Mouse (Mus musculus) thymus, postnatal 4 days (tissue): ENCODE data around the gene Rhag.

Experiments used
- DNase-seq: peaks from one replicate; pipeline ENCODE4 v3.0.0; 2021

Rhag gene

DNA sequence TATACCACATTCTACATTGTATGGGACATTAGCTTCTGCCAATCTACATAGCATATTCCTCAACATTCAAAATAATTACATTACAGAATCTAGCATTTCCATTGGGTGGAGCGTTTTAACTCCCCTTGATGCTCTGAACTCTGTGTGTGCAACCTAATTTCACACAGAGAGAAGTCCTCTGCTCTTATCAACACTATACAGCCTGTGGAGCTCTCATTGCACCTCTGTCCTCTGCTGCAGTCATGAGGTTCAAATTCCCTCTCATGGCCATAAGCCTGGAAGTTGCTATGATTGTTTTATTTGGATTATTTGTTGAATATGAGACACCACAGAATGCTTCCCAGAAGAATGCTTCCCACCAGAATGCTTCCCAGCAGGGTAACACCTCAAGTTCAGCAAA is at the start of gene Rhag:
Rhag (plus strand) TSS at position 193 of the 400 bp plus-strand sequence.
- no peak for DNase-seq

GRCm38 (mm10) chr17:40763662-40764061 is 47.3 kb upstream of the Rhag start:
- DNase-seq = no peak

GRCm38 (mm10) chr17:40767120-40767519 is 43.8 kb upstream of the Rhag start:
- no peak for DNase-seq

DNA sequence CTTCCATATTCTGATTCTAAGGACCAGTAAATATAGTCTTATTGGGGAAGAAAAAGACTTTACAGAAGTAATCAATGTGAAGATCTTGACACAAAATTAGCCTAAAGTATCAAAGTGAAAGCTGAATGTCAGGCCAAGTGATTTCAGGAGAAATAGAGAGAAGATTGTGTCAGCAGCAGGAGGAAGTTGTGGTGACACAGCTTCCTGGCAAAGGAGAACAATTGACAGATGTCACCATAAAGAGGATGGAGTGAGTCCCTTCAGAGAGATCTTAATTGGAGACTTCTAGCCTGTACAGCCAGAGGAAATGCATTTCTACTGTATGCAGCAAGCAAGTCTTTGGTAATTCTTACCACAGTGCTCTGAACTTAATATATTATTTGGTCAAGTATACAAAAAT is 21.0 kb upstream of the Rhag start:
- no peak for DNase-seq

DNA sequence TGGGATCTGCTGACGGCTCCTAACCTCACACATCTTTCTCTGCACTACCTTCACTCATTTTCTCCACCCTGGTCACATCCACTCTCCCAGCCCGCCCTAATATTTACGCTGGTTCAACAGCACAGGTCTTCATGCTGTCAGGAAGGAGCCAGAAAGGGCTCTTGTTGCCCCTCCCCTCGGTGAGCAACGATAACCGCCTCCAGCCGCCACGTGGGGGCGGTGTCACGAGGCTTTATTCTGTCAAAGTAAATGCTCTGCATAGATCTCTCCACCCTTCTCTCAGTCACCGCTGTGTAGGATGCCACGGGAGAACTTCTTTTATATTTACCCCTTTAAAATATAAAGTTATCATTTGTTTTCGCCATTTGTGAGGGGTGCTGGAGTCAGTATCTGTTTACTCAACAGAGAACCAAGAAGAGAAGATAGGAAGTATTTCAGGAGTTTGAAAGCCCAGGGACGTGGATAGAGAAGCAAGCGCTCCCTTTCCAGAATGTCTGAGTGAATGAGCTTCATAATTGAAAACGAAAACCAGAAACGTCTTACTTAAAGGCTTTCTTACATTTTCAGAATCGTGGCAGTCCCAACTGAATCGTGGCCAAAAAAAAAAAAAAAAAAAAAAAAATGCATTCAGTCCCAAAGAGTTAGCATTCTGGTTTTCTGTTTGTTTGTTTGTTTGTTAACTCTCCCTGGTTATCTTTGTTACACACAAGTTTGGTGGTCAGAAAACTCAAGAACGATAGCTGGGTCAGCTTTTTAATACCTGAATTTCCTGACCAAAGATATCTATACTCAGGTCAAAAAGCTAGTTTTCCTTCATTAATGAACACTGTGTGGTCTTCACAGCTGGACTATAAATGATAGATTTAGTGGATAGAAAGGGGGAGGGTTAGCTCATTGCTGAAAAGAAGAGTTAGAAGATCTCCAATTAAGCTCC is 16.7 kb upstream of the Rhag start:
- DNase-seq = peak; percentile 40

GRCm38 (mm10) chr17:40802707-40803340 is 8.1 kb upstream of the Rhag start:
- DNase-seq = no peak

GRCm38 (mm10) chr17:40806550-40806949 is 4.4 kb upstream of the Rhag start:
- no peak for DNase-seq

GRCm38 (mm10) chr17:40806953-40807572 is 3.9 kb upstream of the Rhag start, which contains the start of gene Crisp2:
Gene Crisp2, minus strand, starts transcription at chr17:40807003.
- DNase-seq = no peak

- DNase-seq = no peak
Observed at GRCm38 (mm10) chr17:40808071-40808470, 2.9 kb upstream of the Rhag start.

GRCm38 (mm10) chr17:40811560-40811959 is 634 bp downstream of the Rhag start:
- DNase-seq = no peak

DNA sequence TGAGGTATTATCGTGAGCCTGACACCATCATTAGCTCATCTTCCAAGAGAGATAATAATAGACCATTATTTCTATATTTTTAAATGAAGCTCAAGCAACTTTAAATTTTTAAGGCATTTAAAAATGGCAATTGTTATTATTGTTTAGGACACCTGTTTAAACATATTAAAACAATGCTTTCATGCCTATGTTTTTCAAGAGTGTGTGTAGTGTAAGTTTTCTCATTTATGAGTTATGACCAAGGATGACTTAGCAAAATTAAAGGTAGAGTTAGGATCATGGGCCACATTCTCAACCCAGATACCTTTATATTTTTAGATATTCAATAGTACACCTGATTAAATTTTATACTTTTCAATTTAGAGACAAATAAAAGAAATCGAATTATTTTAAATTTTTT is 1.3 kb downstream of the Rhag start:
- DNase-seq = no peak

- DNase-seq = no peak
Observed at GRCm38 (mm10) chr17:40817340-40817943, 6.5 kb downstream of the Rhag start.

GRCm38 (mm10) chr17:40821477-40821876 is 10.6 kb downstream of the Rhag start:
- no peak for DNase-seq

DNA sequence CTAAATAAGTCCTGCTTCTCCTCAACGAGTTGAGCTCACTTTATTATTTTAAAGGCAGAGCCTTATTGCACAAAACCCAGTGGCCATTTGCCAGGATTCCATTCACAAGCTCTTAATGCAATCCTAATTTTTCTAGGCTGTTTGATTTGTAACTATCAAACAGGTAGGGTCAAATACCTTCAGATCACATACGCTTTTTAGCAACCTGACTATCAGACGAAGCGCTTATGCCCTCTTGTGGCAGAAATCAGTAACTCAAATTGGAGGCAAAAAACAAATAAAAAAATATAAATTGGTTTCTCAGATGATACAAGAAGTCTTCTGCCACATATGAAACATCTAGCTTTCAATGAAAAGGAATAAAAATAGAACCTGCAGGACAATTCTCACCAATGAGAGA is 12.9 kb downstream of the Rhag start:
- no peak for DNase-seq

- DNase-seq = peak; percentile 61
Observed at GRCm38 (mm10) chr17:40824549-40824948, 13.6 kb downstream of the Rhag start.

- no peak for DNase-seq
Observed at GRCm38 (mm10) chr17:40831870-40832269, 20.9 kb downstream of the Rhag start.

DNA sequence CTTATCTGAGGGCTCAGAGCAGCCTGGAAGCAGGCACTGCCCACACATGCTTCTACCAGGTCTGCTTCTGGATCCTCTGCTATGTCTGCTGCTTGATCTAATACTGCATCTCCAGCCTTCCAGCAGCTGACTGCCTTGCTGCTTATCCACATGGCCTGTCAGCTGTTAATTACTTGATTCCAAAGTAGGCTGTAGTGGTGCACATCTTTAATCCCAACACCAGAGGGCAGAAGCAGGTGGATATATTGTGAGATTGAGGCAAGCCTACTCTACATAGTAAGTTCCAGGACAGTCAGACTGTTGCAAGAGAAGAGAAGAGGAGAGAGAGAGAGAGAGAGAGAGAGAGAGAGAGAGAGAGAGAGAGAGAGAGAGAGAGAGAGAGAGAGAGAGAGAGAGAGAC is 26.4 kb downstream of the Rhag start:
- no peak for DNase-seq

GRCm38 (mm10) chr17:40855065-40855464 is 44.1 kb downstream of the Rhag start:
- DNase-seq = no peak

DNA sequence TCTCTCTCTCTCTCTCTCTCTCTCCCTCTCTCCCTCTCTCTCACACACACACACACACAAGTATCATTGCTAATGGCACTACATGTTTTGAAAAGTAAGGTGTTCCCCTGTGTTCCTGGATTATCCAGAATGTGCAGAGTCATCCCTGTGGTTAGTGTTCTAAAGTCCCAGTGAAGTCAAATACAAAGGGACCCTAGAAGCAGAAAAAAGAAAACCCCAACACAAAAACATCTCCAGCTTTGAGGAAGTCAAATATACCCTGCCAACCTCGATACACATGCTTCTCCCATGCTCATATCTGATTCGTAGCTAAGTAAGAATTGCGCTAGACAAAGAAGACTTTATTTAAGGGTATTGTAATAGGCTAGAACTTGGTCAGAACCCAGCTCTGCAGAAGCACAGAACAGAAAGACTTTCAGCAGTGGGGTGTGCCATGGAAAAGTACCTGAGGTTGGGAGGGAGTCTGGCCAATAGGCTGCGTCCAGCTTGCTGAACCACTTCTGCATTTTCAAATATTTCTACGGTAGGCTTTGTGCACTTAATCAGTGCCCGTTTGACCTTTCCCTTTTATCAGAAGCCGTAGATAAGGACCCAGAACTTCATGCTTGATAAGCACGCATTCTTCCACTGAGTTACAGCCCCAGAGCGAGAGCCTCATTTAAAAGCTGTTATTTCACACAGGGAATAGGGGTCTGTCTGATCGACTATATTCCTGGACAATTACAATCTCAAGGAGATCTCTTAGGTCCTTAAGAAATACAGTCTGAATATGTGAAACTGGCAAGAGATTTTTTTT is 58.2 kb downstream of the Rhag start:
- no peak for DNase-seq

DNA sequence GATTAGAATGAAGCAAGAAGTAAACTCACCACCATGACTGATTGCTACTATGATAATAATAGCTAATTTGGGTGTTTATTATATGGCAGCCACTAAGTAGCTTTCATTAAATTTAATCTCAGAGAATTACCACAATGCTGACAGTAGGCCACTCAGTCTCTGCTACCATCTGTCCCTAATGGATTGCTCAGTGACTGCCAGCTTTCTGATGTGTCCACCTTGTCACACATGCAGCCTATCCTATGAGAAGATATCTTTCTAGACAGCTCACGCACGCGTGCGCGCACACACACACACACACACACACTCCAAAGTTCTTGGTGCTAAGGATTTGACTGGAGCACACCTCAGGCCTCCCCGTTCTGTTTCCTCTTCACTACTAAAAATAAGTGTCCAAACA is 61.7 kb downstream of the Rhag start:
- DNase-seq = no peak

GRCm38 (mm10) chr17:40873582-40874011 is 62.7 kb downstream of the Rhag start:
- DNase-seq = no peak

DNA sequence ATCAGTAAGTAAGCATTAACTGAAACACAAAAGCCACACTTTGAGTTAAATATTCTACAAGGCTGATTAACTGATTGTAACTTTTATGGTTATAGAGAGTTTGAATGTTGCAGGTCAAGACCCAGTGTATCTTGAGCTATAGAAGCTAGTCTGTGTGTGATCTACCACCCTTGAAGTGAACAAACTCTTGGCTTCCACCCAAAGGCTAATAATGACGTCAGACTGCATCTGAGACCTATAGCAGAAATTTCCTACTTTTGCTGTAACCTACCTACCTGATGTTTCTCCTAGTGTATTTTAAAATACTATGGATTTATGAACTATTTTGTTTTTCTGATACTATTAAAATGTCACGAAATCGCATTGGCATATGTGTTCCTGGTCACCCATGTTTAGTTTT is 63.8 kb downstream of the Rhag start:
- no peak for DNase-seq
